Mouse (Mus musculus): Measurements from ENCODE around the gene Sept9. TPM values are rescaled to one million over a fixed set of nuclear protein-coding genes. Genes with fewer than 3 reads are reported as not detected.
"Not testable (repeated sequence)": the region's sequence is repeated elsewhere in the genome, so short reads cannot be mapped to it uniquely, and the experiment has no call there.

Gene Sept9
- polyA plus RNA-seq, 1 experiment from 2014 or later = 78.9 TPM

DNA sequence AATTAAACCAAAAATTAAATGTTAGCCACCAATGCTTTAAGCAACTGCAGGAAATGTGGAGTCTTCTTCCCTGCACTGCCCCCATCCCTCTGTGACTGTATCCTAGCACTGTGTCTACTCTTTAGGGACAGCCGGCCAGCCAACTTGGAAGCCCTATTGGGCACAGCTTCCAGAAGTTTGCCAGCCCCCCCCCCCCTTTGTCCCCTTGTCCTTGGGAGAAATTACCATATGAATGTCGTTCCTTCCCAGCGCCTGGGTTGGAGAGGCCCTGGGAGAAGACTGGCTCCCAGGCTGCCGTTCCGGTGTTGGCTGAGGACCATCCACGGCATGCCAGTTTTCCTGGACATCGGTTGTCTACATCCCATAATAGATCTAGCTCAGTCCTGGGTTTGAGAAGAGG is 141.8 kb downstream of the Sept9 start:
- Histone ChIP-seq H3K27me3 (ENCODE audit: control insufficient read depth, insufficient read depth, low read length) (no peaks in the 10 kb centered on the region), H3K27ac (ENCODE audit: low read depth, low read length) (no peak overlapping the region; the same call in 1 of the 2 replicates), H3K4me2 (no peak overlapping the region), H3K4me3 (ENCODE audit: low read depth, low read length) (no peak overlapping the region), H3K9me3 (replicated peaks; ENCODE audit: control insufficient read depth, low read length) (no peaks in the 10 kb centered on the region), H3K9ac (ENCODE audit: low read depth, low read length) (no peak overlapping the region), H3K4me1 (ENCODE audit: control insufficient read depth, insufficient read depth, low read length) (peaks cover 76% of the 10 kb centered on the region), H3K36me3 (ENCODE audit: control insufficient read depth, insufficient read depth, low read length) (no peaks in the 10 kb centered on the region)
- no peak for ATAC-seq (replicated peaks; ENCODE audit: insufficient number of reproducible peaks, low FRiP score, low TSS enrichment)
- 56% methylated on average over 7 of the region's 7 CpGs for WGBS (ENCODE audit: insufficient replicate concordance)

DNA sequence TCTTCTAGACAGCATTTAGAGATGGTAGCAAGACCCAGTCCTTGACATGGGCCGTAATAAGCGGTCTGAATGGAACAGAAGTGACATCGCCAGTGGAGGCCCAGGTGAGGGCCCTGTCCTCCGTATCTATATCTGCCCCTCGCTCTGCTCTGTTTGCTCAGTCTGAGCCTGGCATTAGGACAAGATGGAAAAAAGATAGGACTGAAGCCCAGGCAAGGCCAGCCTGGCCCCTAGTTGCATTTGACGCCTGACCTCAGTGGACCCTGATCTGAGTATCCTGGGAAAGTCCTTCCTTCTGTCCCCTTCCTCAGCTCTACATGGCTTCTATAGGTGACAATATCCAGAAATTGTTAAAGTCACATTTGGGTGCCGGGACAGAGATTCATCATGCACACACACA is 142.6 kb downstream of the Sept9 start:
- no peak overlapping the region for H3K27ac ChIP-seq (ENCODE audit: low read depth, low read length)
- no peak overlapping the region for H3K9ac ChIP-seq (ENCODE audit: low read depth, low read length)
- H3K4me3 ChIP-seq (ENCODE audit: low read depth, low read length) = no peak overlapping the region
- WGBS (ENCODE audit: insufficient replicate concordance) = 84% methylated on average over 7 of the region's 7 CpGs
- H3K27me3 ChIP-seq (ENCODE audit: control insufficient read depth, insufficient read depth, low read length) = no peaks in the 10 kb centered on the region
- no peak for ATAC-seq (replicated peaks; ENCODE audit: insufficient number of reproducible peaks, low FRiP score, low TSS enrichment)
- H3K9me3 ChIP-seq (replicated peaks; ENCODE audit: control insufficient read depth, low read length) = no peaks in the 10 kb centered on the region
- no peak overlapping the region for H3K4me2 ChIP-seq
- H3K4me1 ChIP-seq (ENCODE audit: control insufficient read depth, insufficient read depth, low read length) = peaks cover 82% of the 10 kb centered on the region
- no peaks in the 10 kb centered on the region for H3K36me3 ChIP-seq (ENCODE audit: control insufficient read depth, insufficient read depth, low read length)

DNA sequence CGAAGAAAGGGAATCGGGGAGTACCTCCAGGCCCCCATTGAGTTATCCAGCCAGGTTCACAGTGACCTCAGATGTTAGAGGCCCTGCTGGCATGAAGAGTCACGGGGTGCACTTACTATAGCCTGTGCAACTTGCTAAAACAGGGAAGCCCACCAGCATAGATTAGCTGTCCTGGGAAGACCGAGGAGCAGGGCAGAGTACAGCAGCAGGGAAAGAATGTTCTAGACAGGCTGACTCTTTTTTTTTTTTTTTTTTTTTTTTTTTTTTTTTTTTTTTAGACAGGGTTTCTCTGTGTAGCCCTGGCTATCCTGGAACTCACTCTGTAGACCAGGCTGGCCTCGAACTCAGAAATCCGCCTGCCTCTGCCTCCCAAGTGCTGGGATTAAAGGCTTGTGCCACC is 143.0 kb downstream of the Sept9 start:
- 88% methylated on average over 5 of the region's 6 CpGs for WGBS (ENCODE audit: insufficient replicate concordance)
- not testable (repeated sequence) for H3K36me3 ChIP-seq (ENCODE audit: control insufficient read depth, insufficient read depth, low read length); H3K27me3 ChIP-seq (ENCODE audit: control insufficient read depth, insufficient read depth, low read length); H3K9ac ChIP-seq (ENCODE audit: low read depth, low read length); H3K27ac ChIP-seq (ENCODE audit: low read depth, low read length); ATAC-seq (replicated peaks; ENCODE audit: insufficient number of reproducible peaks, low FRiP score, low TSS enrichment); H3K4me3 ChIP-seq (ENCODE audit: low read depth, low read length); H3K4me2 ChIP-seq; H3K9me3 ChIP-seq (replicated peaks; ENCODE audit: control insufficient read depth, low read length)
- peaks cover 85% of the 10 kb centered on the region for H3K4me1 ChIP-seq (ENCODE audit: control insufficient read depth, insufficient read depth, low read length)

DNA sequence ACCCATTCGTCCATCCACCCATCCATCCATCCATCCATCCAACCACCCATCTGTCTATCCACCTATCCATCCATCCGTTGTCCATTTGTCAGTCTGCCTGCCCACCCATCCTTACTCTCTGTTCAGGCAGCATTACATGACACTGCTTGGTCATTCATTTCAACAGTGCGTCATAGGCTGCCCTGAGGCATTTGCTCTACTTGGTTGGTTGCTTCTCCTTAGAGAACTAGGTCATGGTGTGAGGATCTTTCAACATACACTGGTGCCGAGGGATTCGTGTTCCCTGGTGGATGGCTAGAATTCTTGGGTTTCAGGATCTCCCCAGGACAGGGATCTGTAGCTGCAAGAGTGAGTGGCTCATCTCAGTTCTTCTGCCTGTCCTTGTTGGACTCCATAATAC is 144.3 kb downstream of the Sept9 start:
- no peaks in the 10 kb centered on the region for H3K27me3 ChIP-seq (ENCODE audit: control insufficient read depth, insufficient read depth, low read length)
- 0 out of 2 replicates have a peak overlapping the region, but pooled peaks have one; percentile 78 for H3K27ac ChIP-seq (ENCODE audit: low read depth, low read length)
- H3K9me3 ChIP-seq (replicated peaks; ENCODE audit: control insufficient read depth, low read length) = no peaks in the 10 kb centered on the region
- no peaks in the 10 kb centered on the region for H3K36me3 ChIP-seq (ENCODE audit: control insufficient read depth, insufficient read depth, low read length)
- H3K4me1 ChIP-seq (ENCODE audit: control insufficient read depth, insufficient read depth, low read length) = peaks cover 85% of the 10 kb centered on the region
- ATAC-seq (replicated peaks; ENCODE audit: insufficient number of reproducible peaks, low FRiP score, low TSS enrichment) = no peak
- WGBS (ENCODE audit: insufficient replicate concordance) = 63% methylated on average over 5 of the region's 5 CpGs
- H3K4me2 ChIP-seq = peak overlapping the region; percentile 44
- no peak overlapping the region for H3K4me3 ChIP-seq (ENCODE audit: low read depth, low read length)
- H3K9ac ChIP-seq (ENCODE audit: low read depth, low read length) = no peak overlapping the region

DNA sequence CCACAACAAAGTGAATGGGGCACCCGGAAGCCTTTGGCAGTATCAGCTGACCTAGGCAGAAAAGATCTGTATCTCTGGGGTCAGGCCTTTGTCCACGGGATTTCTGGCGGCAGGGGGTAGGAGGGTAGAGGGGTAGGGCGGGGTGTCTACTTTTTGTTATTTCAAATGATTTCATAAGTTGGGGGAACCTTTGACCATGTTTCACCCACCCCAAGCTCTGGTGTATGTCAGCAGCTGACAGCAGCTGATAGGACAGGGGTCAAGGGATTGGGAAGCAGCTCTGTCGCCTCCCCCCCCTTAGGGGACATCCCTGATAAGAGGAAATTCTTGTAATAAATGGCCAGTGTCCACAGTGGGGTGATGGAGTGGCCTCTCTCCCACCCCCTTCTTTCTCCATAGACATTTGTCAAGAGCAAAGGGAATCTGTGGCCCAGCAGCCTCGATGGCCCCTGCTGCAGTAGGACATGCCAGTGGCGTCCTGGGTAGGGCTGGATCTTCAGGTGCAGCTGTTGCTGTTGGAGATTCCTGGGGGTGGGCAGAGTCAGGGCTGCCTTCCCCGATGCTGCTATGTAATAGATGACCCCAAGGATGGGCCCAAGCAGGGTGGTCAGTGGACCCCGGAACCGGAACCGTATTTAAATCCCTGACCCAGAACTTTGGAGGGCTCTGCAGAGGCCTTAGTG is 145.0 kb downstream of the Sept9 start:
- Histone ChIP-seq H3K27ac (ENCODE audit: low read depth, low read length) (peak overlapping the region; percentile 78), H3K4me3 (ENCODE audit: low read depth, low read length) (0 out of 2 replicates have a peak overlapping the region, but pooled peaks have one; percentile 8), H3K9ac (ENCODE audit: low read depth, low read length) (no peak overlapping the region), H3K36me3 (ENCODE audit: control insufficient read depth, insufficient read depth, low read length) (no peaks in the 10 kb centered on the region), H3K9me3 (replicated peaks; ENCODE audit: control insufficient read depth, low read length) (no peaks in the 10 kb centered on the region), H3K4me2 (peak overlapping the region; percentile 44), H3K27me3 (ENCODE audit: control insufficient read depth, insufficient read depth, low read length) (no peaks in the 10 kb centered on the region), H3K4me1 (ENCODE audit: control insufficient read depth, insufficient read depth, low read length) (peaks cover 85% of the 10 kb centered on the region)
- no peak for ATAC-seq (replicated peaks; ENCODE audit: insufficient number of reproducible peaks, low FRiP score, low TSS enrichment)
- 28% methylated on average over 11 of the region's 11 CpGs for WGBS (ENCODE audit: insufficient replicate concordance)

DNA sequence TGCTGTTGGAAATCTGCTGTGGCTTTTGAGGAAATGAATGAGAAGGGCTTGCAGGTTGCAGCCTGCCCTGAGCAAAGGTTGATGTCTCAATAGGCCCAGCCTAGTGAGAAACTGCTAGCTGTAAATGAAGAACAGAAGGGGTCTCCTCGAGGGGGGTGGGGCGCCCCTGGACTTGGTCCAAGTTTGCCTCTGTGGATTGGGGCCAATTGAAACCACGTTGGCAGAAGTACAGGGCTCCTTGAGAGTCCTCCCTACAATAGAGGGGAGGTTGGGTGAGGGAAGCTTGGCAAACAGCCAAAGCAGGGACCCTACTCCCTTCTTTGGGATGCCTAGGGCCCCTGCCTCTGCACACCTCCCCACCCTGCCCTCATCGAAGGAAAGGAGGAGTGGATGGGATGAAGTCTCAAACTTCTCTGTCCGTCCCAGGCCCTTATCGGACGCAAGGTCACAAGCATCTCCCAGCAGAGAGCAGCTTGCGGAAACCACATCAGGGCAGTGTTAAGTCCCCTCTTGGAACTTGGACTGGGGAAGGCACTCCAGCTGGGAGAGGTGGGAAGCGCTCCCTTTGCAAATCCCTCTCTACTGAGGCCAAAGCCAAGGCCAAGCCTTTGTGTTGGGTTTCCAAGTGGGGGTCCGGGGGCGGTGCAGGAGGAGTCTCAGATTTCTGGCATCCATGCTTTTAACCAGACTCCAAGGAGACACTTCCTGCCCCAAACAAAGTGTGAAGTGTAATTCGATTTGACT is 145.7 kb downstream of the Sept9 start:
- peak overlapping the region; percentile 78 for H3K27ac ChIP-seq (ENCODE audit: low read depth, low read length)
- H3K9ac ChIP-seq (ENCODE audit: low read depth, low read length) = peak overlapping the region; percentile 39; the same call in 1 of the 2 replicates
- no peaks in the 10 kb centered on the region for H3K27me3 ChIP-seq (ENCODE audit: control insufficient read depth, insufficient read depth, low read length)

GRCm38 (mm10) chr11:117347256-117347655 is 147.8 kb downstream of the Sept9 start:
- 82% methylated on average over 4 of the region's 4 CpGs for WGBS (ENCODE audit: insufficient replicate concordance)
- Histone ChIP-seq H3K4me1 (ENCODE audit: control insufficient read depth, insufficient read depth, low read length) (peaks cover 74% of the 10 kb centered on the region), H3K4me2 (no peak overlapping the region), H3K4me3 (ENCODE audit: low read depth, low read length) (no peak overlapping the region), H3K27me3 (ENCODE audit: control insufficient read depth, insufficient read depth, low read length) (no peaks in the 10 kb centered on the region), H3K9ac (ENCODE audit: low read depth, low read length) (peak overlapping the region; percentile 43; the same call in 1 of the 2 replicates), H3K36me3 (ENCODE audit: control insufficient read depth, insufficient read depth, low read length) (0 out of 2 replicates have a peak, but pooled peaks cover under 1% of the 10 kb centered on the region), H3K9me3 (replicated peaks; ENCODE audit: control insufficient read depth, low read length) (no peaks in the 10 kb centered on the region), H3K27ac (ENCODE audit: low read depth, low read length) (no peak overlapping the region)
- ATAC-seq (replicated peaks; ENCODE audit: insufficient number of reproducible peaks, low FRiP score, low TSS enrichment) = no peak

More for the DNA sequence above, 145.7 kb downstream of the Sept9 start:
- Histone ChIP-seq H3K36me3 (ENCODE audit: control insufficient read depth, insufficient read depth, low read length) (no peaks in the 10 kb centered on the region), H3K4me2 (peak overlapping the region; percentile 44), H3K4me1 (ENCODE audit: control insufficient read depth, insufficient read depth, low read length) (peaks cover 85% of the 10 kb centered on the region), H3K4me3 (ENCODE audit: low read depth, low read length) (peak overlapping the region; percentile 8; the same call in 1 of the 2 replicates), H3K9me3 (replicated peaks; ENCODE audit: control insufficient read depth, low read length) (no peaks in the 10 kb centered on the region)
- ATAC-seq (replicated peaks; ENCODE audit: insufficient number of reproducible peaks, low FRiP score, low TSS enrichment) = 0 out of 2 replicates have a peak, but pooled peaks have one; percentile 50
- WGBS (ENCODE audit: insufficient replicate concordance) = 18% methylated on average over 12 of the region's 12 CpGs

GRCm38 (mm10) chr11:117348429-117349103 is 149.1 kb downstream of the Sept9 start:
- H3K9ac ChIP-seq (ENCODE audit: low read depth, low read length) = no peak overlapping the region
- no peaks in the 10 kb centered on the region for H3K9me3 ChIP-seq (replicated peaks; ENCODE audit: control insufficient read depth, low read length)
- ATAC-seq (replicated peaks; ENCODE audit: insufficient number of reproducible peaks, low FRiP score, low TSS enrichment) = no peak
- H3K4me3 ChIP-seq (ENCODE audit: low read depth, low read length) = no peak overlapping the region
- H3K27ac ChIP-seq (ENCODE audit: low read depth, low read length) = peak overlapping the region; percentile 42; the same call in 1 of the 2 replicates
- 45% methylated on average over 10 of the region's 10 CpGs for WGBS (ENCODE audit: insufficient replicate concordance)
- H3K36me3 ChIP-seq (ENCODE audit: control insufficient read depth, insufficient read depth, low read length) = peaks cover 6% of the 10 kb centered on the region; the same call in 1 of the 2 replicates
- H3K27me3 ChIP-seq (ENCODE audit: control insufficient read depth, insufficient read depth, low read length) = no peaks in the 10 kb centered on the region
- no peak overlapping the region for H3K4me2 ChIP-seq
- H3K4me1 ChIP-seq (ENCODE audit: control insufficient read depth, insufficient read depth, low read length) = peaks cover 73% of the 10 kb centered on the region
